Mouse (Mus musculus): Measurements from ENCODE around the gene Mmd.

The Mmd gene

GRCm38 (mm10) chr11:90283159-90283558 lies 33.9 kb downstream of the Mmd start:
- DNase-seq (ENCODE audit: low spot score in 2 of 2) = no peak

- peak; percentile 57 to 76 for DNase-seq (ENCODE audit: low spot score in 2 of 2)
These were observed 34.3 kb downstream of the Mmd start for GRCm38 (mm10) chr11:90283601-90284000.

GRCm38 (mm10) chr11:90284079-90284478 lies 34.8 kb downstream of the Mmd start:
- DNase-seq (ENCODE audit: low spot score in 2 of 2) = no peak

- no peak for DNase-seq (ENCODE audit: low spot score in 2 of 2)
These were observed 35.4 kb downstream of the Mmd start for GRCm38 (mm10) chr11:90284623-90285022.

GRCm38 (mm10) chr11:90286550-90287154 lies 37.4 kb downstream of the Mmd start:
- DNase-seq (ENCODE audit: low spot score in 2 of 2) = no peak

- DNase-seq (ENCODE audit: low spot score in 2 of 2) = no peak
These were observed 41.9 kb downstream of the Mmd start for GRCm38 (mm10) chr11:90291156-90291555.

- DNase-seq (ENCODE audit: low spot score in 2 of 2) = no peak
These were observed 43.5 kb downstream of the Mmd start for GRCm38 (mm10) chr11:90292766-90293165.

GRCm38 (mm10) chr11:90294622-90295021 lies 45.4 kb downstream of the Mmd start:
- no peak for DNase-seq (ENCODE audit: low spot score in 2 of 2)

- DNase-seq (ENCODE audit: low spot score in 2 of 2) = no peak
These were observed 56.8 kb downstream of the Mmd start for GRCm38 (mm10) chr11:90306067-90306466.

GRCm38 (mm10) chr11:90306993-90307392 lies 57.7 kb downstream of the Mmd start:
- peak in 1 of 2 experiments; percentile 50 for DNase-seq (ENCODE audit: low spot score in 2 of 2)

- no peak for DNase-seq (ENCODE audit: low spot score in 2 of 2)
These were observed 65.3 kb downstream of the Mmd start for GRCm38 (mm10) chr11:90314606-90315005.

- DNase-seq (ENCODE audit: low spot score in 2 of 2) = peak in 1 of 2 experiments; percentile 76
These were observed 68.2 kb downstream of the Mmd start for GRCm38 (mm10) chr11:90317482-90317881.

- DNase-seq (ENCODE audit: low spot score in 2 of 2) = no peak
These were observed 71.7 kb downstream of the Mmd start for GRCm38 (mm10) chr11:90320922-90321321.

GRCm38 (mm10) chr11:90324597-90324996 lies 75.3 kb downstream of the Mmd start:
- DNase-seq (ENCODE audit: low spot score in 2 of 2) = no peak

GRCm38 (mm10) chr11:90326146-90326545 lies 76.9 kb downstream of the Mmd start:
- DNase-seq (ENCODE audit: low spot score in 2 of 2) = no peak

GRCm38 (mm10) chr11:90326836-90327235 lies 77.6 kb downstream of the Mmd start:
- no peak for DNase-seq (ENCODE audit: low spot score in 2 of 2)

All from left cerebral cortex, adult 9 months (tissue).